Mouse (Mus musculus) megakaryocyte, embryonic 14.5 days (primary cell): ENCODE data around the gene Ehf.

Experiments used
- FLI1 ChIP-seq: IDR thresholded peaks from 2 replicates; pipeline ENCODE4 v1.6.1; 2012; ENCODE audit warnings: low read length, inconsistent platforms, mixed read lengths
- GATA1 ChIP-seq: IDR thresholded peaks from 3 replicates; pipeline ENCODE4 v1.6.1; 2012; ENCODE audit warnings: mixed read lengths, low read length, inconsistent platforms, borderline replicate concordance

GRCm38 (mm10) chr2:103218323-103218722, 84.8 kb downstream of the Ehf start:
- TF ChIP-seq GATA1: no peak
- TF ChIP-seq FLI1: no peak
